Mouse (Mus musculus): ENCODE measurements around the gene Tsnaxip1. TPM values are rescaled to one million over a fixed set of nuclear protein-coding genes. Genes with fewer than 3 reads are reported as not detected.
"Not testable (repeated sequence)": the region's sequence is repeated elsewhere in the genome, so short reads cannot be mapped to it uniquely, and the experiment has no call there.

The Tsnaxip1 gene
- polyA plus RNA-seq, 1 experiment from 2014 or later = 0.07 TPM

DNA sequence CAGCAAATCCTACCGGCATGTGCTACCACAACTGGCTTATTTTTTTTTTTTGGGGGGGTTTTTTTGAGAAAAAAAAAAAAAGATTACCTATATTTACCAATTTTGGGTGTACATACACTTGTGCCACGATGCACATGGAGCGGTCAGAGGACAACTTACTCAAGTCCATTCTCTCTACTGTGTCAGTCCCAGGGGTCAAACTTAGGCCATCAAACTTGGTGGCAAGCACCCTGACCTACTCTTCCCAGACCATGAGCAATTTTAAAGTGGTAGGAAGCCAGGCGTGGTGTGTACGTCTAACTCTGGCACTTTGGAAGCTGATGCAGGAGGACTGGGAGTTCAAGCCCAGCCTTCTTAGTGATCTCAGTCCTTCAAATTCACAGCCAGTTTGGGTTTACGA is 14.3 kb upstream of the Tsnaxip1 start:
- no peak overlapping the region for H3K9ac ChIP-seq
- peaks cover 86% of the 10 kb centered on the region for H3K36me3 ChIP-seq (replicated peaks)
- peak overlapping the region; percentile 82 for H3K27ac ChIP-seq (replicated peaks)
- no peak for ATAC-seq (ENCODE audit: insufficient read depth)
- H3K9me3 ChIP-seq (replicated peaks) = no peaks in the 10 kb centered on the region
- 88% methylated on average over 6 of the region's 6 CpGs for WGBS (ENCODE audit: insufficient replicate concordance)
- H3K27me3 ChIP-seq = no peaks in the 10 kb centered on the region
- H3K4me2 ChIP-seq = peak overlapping the region; percentile 53
- peaks cover 87% of the 10 kb centered on the region for H3K4me1 ChIP-seq (replicated peaks)
- 0 out of 2 replicates have a peak overlapping the region, but pooled peaks have one; percentile 1 for H3K4me3 ChIP-seq (replicated peaks)

DNA sequence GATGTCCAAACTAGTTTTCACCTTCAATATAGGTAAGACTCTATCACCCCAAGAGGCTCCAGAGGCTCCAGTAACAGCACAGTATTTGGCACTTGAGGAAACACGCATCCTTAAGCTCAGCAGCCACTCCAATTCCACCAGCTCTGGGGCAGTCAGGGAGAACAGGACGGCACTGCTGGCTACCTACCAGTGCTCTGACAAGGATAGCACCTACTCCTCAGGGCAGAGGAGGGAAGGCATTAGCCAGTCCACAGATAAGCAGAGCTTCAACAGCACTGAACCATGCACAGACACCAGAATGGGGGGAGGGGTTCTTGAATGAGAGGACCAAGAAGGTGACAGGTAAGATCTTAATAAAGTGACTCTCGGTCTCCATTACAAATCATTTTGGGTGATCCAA is 7.9 kb upstream of the Tsnaxip1 start:
- no peaks in the 10 kb centered on the region for H3K27me3 ChIP-seq
- peaks cover 82% of the 10 kb centered on the region for H3K4me1 ChIP-seq (replicated peaks)
- 45% methylated on average over 3 of the region's 3 CpGs for WGBS (ENCODE audit: insufficient replicate concordance)
- peaks cover 87% of the 10 kb centered on the region for H3K36me3 ChIP-seq (replicated peaks)
- H3K4me2 ChIP-seq = peak overlapping the region; percentile 71
- peak overlapping the region; percentile 37 for H3K4me3 ChIP-seq (replicated peaks)
- H3K9me3 ChIP-seq (replicated peaks) = no peaks in the 10 kb centered on the region
- peak overlapping the region; percentile 53 for H3K9ac ChIP-seq
- H3K27ac ChIP-seq (replicated peaks) = peak overlapping the region; percentile 99
- no peak for ATAC-seq (ENCODE audit: insufficient read depth)

DNA sequence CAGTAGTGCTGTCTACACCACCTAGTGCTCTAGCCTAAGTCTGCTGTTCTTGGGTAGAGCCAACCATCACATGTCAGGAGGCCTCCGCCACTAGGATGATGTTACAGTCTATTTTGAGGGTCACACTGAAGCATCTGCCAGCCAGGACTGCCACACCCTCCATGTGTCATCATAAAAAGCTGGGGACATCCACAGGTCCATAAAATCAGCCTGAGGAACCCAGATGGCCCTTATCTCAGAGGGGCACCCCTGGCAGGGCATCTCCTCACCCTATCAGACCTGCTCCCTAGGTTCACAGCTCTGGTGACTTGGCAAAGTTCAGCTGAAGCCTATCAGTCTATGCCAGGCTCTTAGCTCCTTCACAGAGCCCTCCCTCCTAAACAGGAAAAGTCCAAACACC is 6.6 kb upstream of the Tsnaxip1 start:
- H3K36me3 ChIP-seq (replicated peaks) = peaks cover 87% of the 10 kb centered on the region
- WGBS (ENCODE audit: insufficient replicate concordance) = 15% methylated on average over 1 of the region's 1 CpGs
- peaks cover 80% of the 10 kb centered on the region for H3K4me1 ChIP-seq (replicated peaks)
- peak overlapping the region; percentile 76 for H3K4me3 ChIP-seq (replicated peaks)
- H3K9ac ChIP-seq = peak overlapping the region; percentile 55
- peak overlapping the region; percentile 99 for H3K27ac ChIP-seq (replicated peaks)
- peak; percentile 97 for ATAC-seq (ENCODE audit: insufficient read depth)
- peak overlapping the region; percentile 74 for H3K4me2 ChIP-seq
- H3K27me3 ChIP-seq = no peaks in the 10 kb centered on the region
- H3K9me3 ChIP-seq (replicated peaks) = no peaks in the 10 kb centered on the region

GRCm38 (mm10) chr8:105825506-105825905 is 2.0 kb upstream of the Tsnaxip1 start:
- WGBS (ENCODE audit: insufficient replicate concordance) = 54% methylated on average over 4 of the region's 4 CpGs
- H3K9ac ChIP-seq = peak overlapping the region; percentile 88
- no peaks in the 10 kb centered on the region for H3K27me3 ChIP-seq
- H3K36me3 ChIP-seq (replicated peaks) = peaks cover 52% of the 10 kb centered on the region
- H3K4me2 ChIP-seq = peak overlapping the region; percentile 74
- H3K4me3 ChIP-seq (replicated peaks) = peak overlapping the region; percentile 76
- H3K4me1 ChIP-seq (replicated peaks) = peaks cover 71% of the 10 kb centered on the region
- no peaks in the 10 kb centered on the region for H3K9me3 ChIP-seq (replicated peaks)
- H3K27ac ChIP-seq (replicated peaks) = peak overlapping the region; percentile 99
- no peak for ATAC-seq (ENCODE audit: insufficient read depth)

- H3K4me1 ChIP-seq (replicated peaks) = peaks cover 72% of the 10 kb centered on the region
- H3K36me3 ChIP-seq (replicated peaks) = peaks cover 48% of the 10 kb centered on the region
- H3K9me3 ChIP-seq (replicated peaks) = no peaks in the 10 kb centered on the region
- H3K9ac ChIP-seq = peak overlapping the region; percentile 88
- H3K27me3 ChIP-seq = no peaks in the 10 kb centered on the region
- 4% methylated on average over 4 of the region's 4 CpGs for WGBS (ENCODE audit: insufficient replicate concordance)
- peak overlapping the region; percentile 74 for H3K4me2 ChIP-seq
- ATAC-seq (ENCODE audit: insufficient read depth) = no peak
- H3K27ac ChIP-seq (replicated peaks) = peak overlapping the region; percentile 99
- peak overlapping the region; percentile 76 for H3K4me3 ChIP-seq (replicated peaks)
These were observed 1.2 kb upstream of the Tsnaxip1 start for GRCm38 (mm10) chr8:105826379-105826778.

DNA sequence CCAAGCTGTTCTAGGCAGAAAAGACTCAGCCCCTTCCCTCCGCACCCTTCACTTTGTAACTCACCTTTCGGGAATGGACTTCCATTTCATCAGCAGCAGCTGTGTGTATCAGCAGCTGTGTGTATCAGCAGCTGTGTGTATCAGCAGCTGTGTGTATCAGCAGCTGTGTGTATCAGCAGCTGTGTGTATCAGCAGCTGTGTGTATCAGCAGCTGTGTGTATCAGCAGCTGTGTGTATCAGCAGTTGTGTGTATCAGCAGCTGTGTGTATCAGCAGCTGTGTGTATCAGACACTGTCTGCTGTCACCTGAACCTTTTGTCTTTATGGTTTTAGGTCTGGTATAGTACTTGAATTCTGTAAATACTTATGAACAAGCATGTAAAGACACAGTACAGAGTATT is 6.2 kb downstream of the Tsnaxip1 start:
- 44% methylated on average over 2 of the region's 2 CpGs for WGBS (ENCODE audit: insufficient replicate concordance)
- Histone ChIP-seq H3K27ac (replicated peaks) (peak overlapping the region; percentile 93), H3K9ac (peak overlapping the region; percentile 66), H3K4me1 (replicated peaks) (peaks cover 50% of the 10 kb centered on the region), H3K4me2 (peak overlapping the region; percentile 61), H3K4me3 (replicated peaks) (peak overlapping the region; percentile 58)
- not testable (repeated sequence) for H3K9me3 ChIP-seq (replicated peaks); H3K36me3 ChIP-seq (replicated peaks); H3K27me3 ChIP-seq
- ATAC-seq (ENCODE audit: insufficient read depth) = peak; percentile 43; the same call in 1 of the 2 replicates

GRCm38 (mm10) chr8:105835318-105835717 is 7.8 kb downstream of the Tsnaxip1 start:
- peaks cover 36% of the 10 kb centered on the region for H3K4me1 ChIP-seq (replicated peaks)
- peak; percentile 36 for ATAC-seq (ENCODE audit: insufficient read depth)
- 18% methylated on average over 11 of the region's 11 CpGs for WGBS (ENCODE audit: insufficient replicate concordance)
- no peaks in the 10 kb centered on the region for H3K9me3 ChIP-seq (replicated peaks)
- H3K36me3 ChIP-seq (replicated peaks) = no peaks in the 10 kb centered on the region
- peak overlapping the region; percentile 54 for H3K27ac ChIP-seq (replicated peaks)
- H3K27me3 ChIP-seq = 0 out of 2 replicates have a peak, but pooled peaks cover 5% of the 10 kb centered on the region
- H3K4me3 ChIP-seq (replicated peaks) = no peak overlapping the region
- no peak overlapping the region; the same call in 1 of the 2 replicates for H3K9ac ChIP-seq
- H3K4me2 ChIP-seq = peak overlapping the region; percentile 29; the same call in 1 of the 2 replicates

DNA sequence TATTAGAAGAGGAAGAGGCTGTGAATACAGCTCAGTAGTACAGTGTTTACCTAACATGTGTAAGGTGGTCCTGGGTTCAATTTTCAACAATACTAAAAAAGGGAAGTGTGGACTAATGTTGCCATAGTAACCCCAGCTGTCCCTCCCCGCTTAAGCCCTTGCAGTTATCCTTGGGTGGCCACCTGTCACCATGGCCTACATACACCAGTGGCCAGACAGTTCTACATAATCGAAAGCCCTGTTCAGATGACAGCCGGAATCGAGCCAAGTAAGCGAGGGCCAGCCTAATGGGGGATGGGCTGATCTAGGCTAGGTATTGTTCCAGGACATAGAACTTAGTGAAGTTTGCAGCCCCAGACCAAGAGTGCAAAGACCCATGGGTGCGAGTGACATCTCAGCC is 9.5 kb downstream of the Tsnaxip1 start:
- 72% methylated on average over 6 of the region's 6 CpGs for WGBS (ENCODE audit: insufficient replicate concordance)
- ATAC-seq (ENCODE audit: insufficient read depth) = no peak
- H3K9ac ChIP-seq = no peak overlapping the region

GRCm38 (mm10) chr8:105839209-105839608 is 11.7 kb downstream of the Tsnaxip1 start:
- Histone ChIP-seq H3K27ac (replicated peaks) (no peak overlapping the region), H3K27me3 (0 out of 2 replicates have a peak, but pooled peaks cover 5% of the 10 kb centered on the region), H3K9ac (no peak overlapping the region), H3K36me3 (replicated peaks) (peaks cover 10% of the 10 kb centered on the region), H3K9me3 (replicated peaks) (no peaks in the 10 kb centered on the region), H3K4me1 (replicated peaks) (peaks cover 13% of the 10 kb centered on the region), H3K4me3 (replicated peaks) (no peak overlapping the region), H3K4me2 (no peak overlapping the region)
- WGBS (ENCODE audit: insufficient replicate concordance) = 62% methylated on average over 5 of the region's 5 CpGs
- ATAC-seq (ENCODE audit: insufficient read depth) = no peak

More for the DNA sequence above, 9.5 kb downstream of the Tsnaxip1 start:
- Histone ChIP-seq H3K36me3 (replicated peaks) (no peaks in the 10 kb centered on the region; the same call in 1 of the 2 replicates), H3K9me3 (replicated peaks) (no peaks in the 10 kb centered on the region), H3K4me3 (replicated peaks) (no peak overlapping the region), H3K4me1 (replicated peaks) (peaks cover 26% of the 10 kb centered on the region), H3K27me3 (0 out of 2 replicates have a peak, but pooled peaks cover 5% of the 10 kb centered on the region), H3K27ac (replicated peaks) (no peak overlapping the region), H3K4me2 (no peak overlapping the region)

GRCm38 (mm10) chr8:105846678-105847077 is 19.1 kb downstream of the Tsnaxip1 start:
- no peak for ATAC-seq (ENCODE audit: insufficient read depth)
- no peak overlapping the region for H3K9ac ChIP-seq

GRCm38 (mm10) chr8:105850014-105850413 is 22.5 kb downstream of the Tsnaxip1 start:
- Histone ChIP-seq H3K9me3 (replicated peaks) (no peaks in the 10 kb centered on the region), H3K4me1 (replicated peaks) (peaks cover 36% of the 10 kb centered on the region), H3K36me3 (replicated peaks) (peaks cover 48% of the 10 kb centered on the region), H3K4me2 (peak overlapping the region; percentile 62), H3K27ac (replicated peaks) (peak overlapping the region; percentile 38; the same call in 1 of the 2 replicates), H3K4me3 (replicated peaks) (no peak overlapping the region), H3K9ac (peak overlapping the region; percentile 40; the same call in 1 of the 2 replicates), H3K27me3 (no peaks in the 10 kb centered on the region)
- WGBS (ENCODE audit: insufficient replicate concordance) = 81% methylated on average over 4 of the region's 4 CpGs
- no peak for ATAC-seq (ENCODE audit: insufficient read depth)

More at GRCm38 (mm10) chr8:105846678-105847077, 19.1 kb downstream of the Tsnaxip1 start:
- H3K4me3 ChIP-seq (replicated peaks) = no peak overlapping the region
- peaks cover 24% of the 10 kb centered on the region for H3K4me1 ChIP-seq (replicated peaks)
- 41% methylated on average over 11 of the region's 11 CpGs for WGBS (ENCODE audit: insufficient replicate concordance)
- H3K4me2 ChIP-seq = no peak overlapping the region
- no peaks in the 10 kb centered on the region for H3K27me3 ChIP-seq
- peaks cover 66% of the 10 kb centered on the region for H3K36me3 ChIP-seq (replicated peaks)
- no peak overlapping the region for H3K27ac ChIP-seq (replicated peaks)
- H3K9me3 ChIP-seq (replicated peaks) = no peaks in the 10 kb centered on the region

- Histone ChIP-seq H3K27ac (replicated peaks) (peak overlapping the region; percentile 38; the same call in 1 of the 2 replicates), H3K36me3 (replicated peaks) (peaks cover 42% of the 10 kb centered on the region), H3K4me3 (replicated peaks) (peak overlapping the region; percentile 48), H3K9me3 (replicated peaks) (no peaks in the 10 kb centered on the region), H3K4me2 (peak overlapping the region; percentile 62), H3K27me3 (no peaks in the 10 kb centered on the region), H3K9ac (peak overlapping the region; percentile 40), H3K4me1 (replicated peaks) (peaks cover 41% of the 10 kb centered on the region)
- no peak for ATAC-seq (ENCODE audit: insufficient read depth)
- 67% methylated on average over 7 of the region's 7 CpGs for WGBS (ENCODE audit: insufficient replicate concordance)
These were observed 23.1 kb downstream of the Tsnaxip1 start for GRCm38 (mm10) chr8:105850611-105851010.
